Mouse (Mus musculus) midbrain, embryonic 12.5 days (tissue): Measurements from ENCODE around the gene 4833439L19Rik. TPM values are rescaled to one million over a fixed set of nuclear protein-coding genes. Genes with fewer than 3 reads are reported as not detected.

Source experiments
- ATAC-seq: fragments of 200-750 bp; cut with Nextera tagmentation; 2 replicates; pipeline ENCODE4 v1.8.0; 2017; ENCODE audit warnings: low read depth, moderate TSS enrichment, moderate library complexity; ENCODE audit not compliant: low FRiP score
- H3K27ac ChIP-seq: fragments of 300-500 bp; sonication (generic); replicated peaks from 2 replicates; pipeline ENCODE4 v1.5.1; 2016; ENCODE audit warnings: mild to moderate bottlenecking
- H3K27me3 ChIP-seq: fragments of 300-500 bp; sonication (generic); 2 replicates; pipeline ENCODE4 v1.6.1; 2016; ENCODE audit warnings: mild to moderate bottlenecking
- H3K36me3 ChIP-seq: fragments of 300-500 bp; sonication (generic); 2 replicates; pipeline ENCODE4 v1.6.1; 2016
- H3K4me1 ChIP-seq: fragments of 300-500 bp; sonication (generic); 2 replicates; pipeline ENCODE4 v1.6.1; 2016
- H3K4me2 ChIP-seq: fragments of 300-500 bp; sonication (generic); replicated peaks from 2 replicates; pipeline ENCODE4 v1.6.1; 2016; ENCODE audit warnings: mild to moderate bottlenecking, moderate library complexity
- H3K4me3 ChIP-seq: fragments of 300-500 bp; sonication (generic); 2 replicates; pipeline ENCODE4 v1.5.1; 2016; ENCODE audit warnings: mild to moderate bottlenecking
- H3K9ac ChIP-seq: fragments of 300-500 bp; sonication (generic); replicated peaks from 2 replicates; pipeline ENCODE4 v1.6.1; 2016; ENCODE audit warnings: mild to moderate bottlenecking, moderate library complexity
- H3K9me3 ChIP-seq: fragments of 300-500 bp; sonication (generic); 2 replicates; pipeline ENCODE4 v1.6.1; 2016; ENCODE audit warnings: mild to moderate bottlenecking
- WGBS: fragments of 180-500 bp; shearing (Covaris S2); methylation state at CpG from one replicate; pipeline ENCODE4 v1.1.7; 2016; 5-methylcytosine and 5-hydroxymethylcytosine counted together
- polyA plus RNA-seq: library from polyadenylated mRNA; unstranded; fragments of >200 nt; fragmentation: Nextera tagmentation; extraction: Ambion mirVana; gene quantifications from 2 replicates; pipeline ENCODE4 v1.2.1, GENCODE M21; 2016

4833439L19Rik gene
- polyA plus RNA-seq, 1 experiment from 2014 or later: 257 TPM

GRCm38 (mm10) chr13:54598622-54599143, 33.4 kb upstream of the 4833439L19Rik start:
- Histone ChIP-seq H3K4me1 (peaks cover 4% of the 10 kb centered on the region; the same call in 1 of the 2 replicates), H3K9ac (no peak overlapping the region), H3K27me3 (peaks cover 19% of the 10 kb centered on the region), H3K4me3 (no peak overlapping the region), H3K36me3 (peaks cover 24% of the 10 kb centered on the region), H3K9me3 (no peaks in the 10 kb centered on the region), H3K4me2 (no peak overlapping the region), H3K27ac (no peak overlapping the region)
- ATAC-seq: no peak
- 90% methylated on average over 12 of the region's 12 CpGs for WGBS

GRCm38 (mm10) chr13:54596870-54597269, 31.6 kb upstream of the 4833439L19Rik start:
- Histone ChIP-seq H3K27ac (no peak overlapping the region), H3K27me3 (peaks cover 9% of the 10 kb centered on the region), H3K4me3 (no peak overlapping the region), H3K9me3 (no peaks in the 10 kb centered on the region), H3K4me2 (no peak overlapping the region), H3K4me1 (no peaks in the 10 kb centered on the region), H3K9ac (no peak overlapping the region), H3K36me3 (peaks cover 24% of the 10 kb centered on the region)
- ATAC-seq: no peak
- 79% methylated on average over 5 of the region's 5 CpGs for WGBS

- WGBS: 89% methylated on average over 8 of the region's 8 CpGs
- peaks cover 7% of the 10 kb centered on the region for H3K4me1 ChIP-seq
- no peak for ATAC-seq
- H3K9me3 ChIP-seq: no peaks in the 10 kb centered on the region
- H3K36me3 ChIP-seq: peaks cover 24% of the 10 kb centered on the region
- no peak overlapping the region for H3K27ac ChIP-seq
- H3K9ac ChIP-seq: no peak overlapping the region
- H3K4me3 ChIP-seq: no peak overlapping the region
- peaks cover 4% of the 10 kb centered on the region for H3K27me3 ChIP-seq
- no peak overlapping the region for H3K4me2 ChIP-seq
These were observed 31.0 kb upstream of the 4833439L19Rik start for GRCm38 (mm10) chr13:54596107-54596690.

GRCm38 (mm10) chr13:54593617-54594016, 28.4 kb upstream of the 4833439L19Rik start:
- H3K4me3 ChIP-seq: no peak overlapping the region
- no peak overlapping the region for H3K27ac ChIP-seq
- no peaks in the 10 kb centered on the region for H3K9me3 ChIP-seq
- no peak overlapping the region for H3K4me2 ChIP-seq
- no peak overlapping the region for H3K9ac ChIP-seq
- H3K36me3 ChIP-seq: peaks cover 15% of the 10 kb centered on the region; the same call in 1 of the 2 replicates
- no peak for ATAC-seq
- H3K4me1 ChIP-seq: peaks cover 18% of the 10 kb centered on the region
- 89% methylated on average over 11 of the region's 11 CpGs for WGBS
- no peaks in the 10 kb centered on the region; the same call in 1 of the 2 replicates for H3K27me3 ChIP-seq

- Histone ChIP-seq H3K9me3 (no peaks in the 10 kb centered on the region), H3K36me3 (peaks cover 9% of the 10 kb centered on the region; the same call in 1 of the 2 replicates), H3K4me3 (no peak overlapping the region), H3K27me3 (no peaks in the 10 kb centered on the region; the same call in 1 of the 2 replicates), H3K27ac (no peak overlapping the region), H3K4me2 (peak overlapping the region; percentile 75; the same call in 1 of the 2 replicates), H3K4me1 (peaks cover 19% of the 10 kb centered on the region), H3K9ac (no peak overlapping the region)
- no peak for ATAC-seq
- WGBS: 94% methylated on average over 8 of the region's 8 CpGs
These were observed 26.6 kb upstream of the 4833439L19Rik start for GRCm38 (mm10) chr13:54591776-54592356.

GRCm38 (mm10) chr13:54589996-54590951, 25.0 kb upstream of the 4833439L19Rik start, which contains the start of the genes Nop16 and Higd2a:
TSS of gene Nop16 (minus strand) at chr13:54590090.
TSS of gene Higd2a (plus strand) at chr13:54590207.
- Histone ChIP-seq H3K4me3 (peak within 1 kb of the TSS; percentile 85), H3K9ac (peak within 1 kb of the TSS; percentile 82), H3K9me3 (no peaks in the 10 kb centered on the region), H3K36me3 (peaks cover 17% of the 10 kb centered on the region), H3K4me1 (peaks cover 19% of the 10 kb centered on the region), H3K27ac (peak within 1 kb of the TSS; percentile 68), H3K4me2 (peak within 1 kb of the TSS; percentile 75), H3K27me3 (no peaks in the 10 kb centered on the region)
- WGBS: under 1% methylated on average over 51 of the region's 51 CpGs
- ATAC-seq: peak; percentile 97

DNA sequence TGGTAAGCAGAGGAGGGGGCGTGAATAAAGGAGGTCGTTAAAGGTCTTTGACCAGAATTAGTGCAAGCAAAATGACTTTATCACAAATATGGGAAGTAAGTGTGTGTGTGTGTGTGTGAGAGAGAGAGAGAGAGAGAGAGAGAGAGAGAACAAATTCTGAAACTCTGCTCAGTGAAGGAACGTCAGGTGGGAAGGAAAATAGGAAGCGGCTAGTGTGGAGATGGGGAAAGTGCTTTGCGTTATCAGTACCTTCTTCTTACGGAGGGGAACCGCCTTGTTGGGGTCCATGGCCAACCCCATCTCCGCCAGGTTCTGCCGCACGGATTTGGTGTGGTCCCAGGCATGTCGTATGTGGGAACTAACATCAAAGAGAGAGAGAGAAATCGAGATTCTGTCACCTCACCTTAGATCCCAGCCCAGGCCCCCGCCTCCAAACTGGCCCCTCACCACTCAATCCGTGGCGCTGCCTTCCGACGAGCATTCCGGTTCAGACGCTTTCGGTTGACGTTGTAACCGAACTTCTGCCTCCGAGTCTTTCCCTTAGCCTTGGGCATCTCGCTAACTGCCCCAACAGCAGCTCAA, 24.3 kb upstream of the 4833439L19Rik start:
- Histone ChIP-seq H3K4me2 (peak overlapping the region; percentile 65), H3K27ac (no peak overlapping the region), H3K4me1 (peaks cover 19% of the 10 kb centered on the region), H3K9me3 (no peaks in the 10 kb centered on the region), H3K9ac (peak overlapping the region; percentile 50), H3K27me3 (no peaks in the 10 kb centered on the region), H3K4me3 (peak overlapping the region; percentile 85), H3K36me3 (peaks cover 25% of the 10 kb centered on the region)
- 3% methylated on average over 24 of the region's 24 CpGs for WGBS
- peak; percentile 36 for ATAC-seq

- WGBS: 94% methylated on average over 11 of the region's 11 CpGs
- Histone ChIP-seq H3K27ac (no peak overlapping the region), H3K4me1 (peaks cover 9% of the 10 kb centered on the region), H3K9ac (no peak overlapping the region), H3K9me3 (no peaks in the 10 kb centered on the region), H3K27me3 (no peaks in the 10 kb centered on the region), H3K36me3 (peaks cover 58% of the 10 kb centered on the region), H3K4me2 (no peak overlapping the region), H3K4me3 (no peak overlapping the region)
- no peak for ATAC-seq
These were observed 20.6 kb upstream of the 4833439L19Rik start for GRCm38 (mm10) chr13:54585831-54586230.

- Histone ChIP-seq H3K4me3 (no peak overlapping the region), H3K9ac (no peak overlapping the region), H3K27me3 (no peaks in the 10 kb centered on the region), H3K27ac (no peak overlapping the region), H3K36me3 (peaks cover 88% of the 10 kb centered on the region), H3K4me1 (0 out of 2 replicates have a peak, but pooled peaks cover 3% of the 10 kb centered on the region), H3K9me3 (no peaks in the 10 kb centered on the region), H3K4me2 (no peak overlapping the region)
- ATAC-seq: no peak
- WGBS: 95% methylated on average over 5 of the region's 5 CpGs
These were observed 17.6 kb upstream of the 4833439L19Rik start for GRCm38 (mm10) chr13:54582860-54583259.

GRCm38 (mm10) chr13:54582126-54582525, 16.9 kb upstream of the 4833439L19Rik start:
- H3K27ac ChIP-seq: no peak overlapping the region
- H3K9me3 ChIP-seq: no peaks in the 10 kb centered on the region
- WGBS: 81% methylated on average over 10 of the region's 10 CpGs
- H3K9ac ChIP-seq: no peak overlapping the region
- no peak overlapping the region for H3K4me2 ChIP-seq
- no peak for ATAC-seq
- H3K27me3 ChIP-seq: no peaks in the 10 kb centered on the region
- no peak overlapping the region for H3K4me3 ChIP-seq
- H3K4me1 ChIP-seq: 0 out of 2 replicates have a peak, but pooled peaks cover 7% of the 10 kb centered on the region
- peaks cover 91% of the 10 kb centered on the region for H3K36me3 ChIP-seq

DNA sequence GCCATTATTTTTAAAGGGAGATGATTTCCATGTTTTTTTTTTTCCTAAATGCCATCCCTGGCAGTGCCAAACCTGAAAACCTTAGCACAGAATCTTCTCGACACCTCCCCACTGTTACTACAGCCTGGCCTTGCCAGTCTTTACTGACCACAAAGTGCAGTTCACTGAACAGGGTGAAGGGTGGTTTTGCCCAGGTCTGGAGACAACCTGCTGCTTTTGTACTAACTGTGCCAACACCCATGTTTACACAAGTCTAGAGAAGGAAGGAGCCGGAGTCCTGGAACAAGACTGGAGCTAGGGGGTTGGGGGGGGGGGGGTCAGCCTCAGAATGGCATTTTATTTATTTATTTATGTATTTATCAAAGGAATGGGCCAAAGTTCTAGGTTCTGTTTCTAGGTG, 16.1 kb upstream of the 4833439L19Rik start:
- peaks cover 85% of the 10 kb centered on the region for H3K36me3 ChIP-seq
- H3K9ac ChIP-seq: no peak overlapping the region
- no peaks in the 10 kb centered on the region for H3K9me3 ChIP-seq
- no peak overlapping the region for H3K4me3 ChIP-seq
- no peak overlapping the region for H3K4me2 ChIP-seq
- H3K4me1 ChIP-seq: peaks cover 9% of the 10 kb centered on the region
- no peak overlapping the region for H3K27ac ChIP-seq
- no peaks in the 10 kb centered on the region for H3K27me3 ChIP-seq
- 90% methylated on average over 2 of the region's 2 CpGs for WGBS
- ATAC-seq: no peak
